Mouse (Mus musculus) testis, adult 2 months (tissue): ENCODE measurements around the gene Ubl3.

Experiments used
- CTCF ChIP-seq: fragments of 200-500 bp; IDR thresholded peaks from 2 replicates; pipeline ENCODE4 v1.5.1; 2012; ENCODE audit warnings: low read depth, mild to moderate bottlenecking, inconsistent platforms, low read length, moderate library complexity; ENCODE audit not compliant: control insufficient read depth, insufficient read depth, insufficient replicate concordance
- POLR2A ChIP-seq: fragments of 200-500 bp; IDR thresholded peaks from 2 replicates; pipeline ENCODE4 v1.6.1; 2012; ENCODE audit warnings: low read depth, mild to moderate bottlenecking, inconsistent platforms, low read length, moderate library complexity; ENCODE audit not compliant: control insufficient read depth

- no peak for TF ChIP-seq POLR2A
- no peak for TF ChIP-seq CTCF
These were observed 2.6 kb upstream of the Ubl3 start for GRCm38 (mm10) chr5:148555156-148555555.
